Mouse (Mus musculus) liver, embryonic 13.5 days (tissue): ENCODE measurements at regions not wholly inside any gene's neighbourhood (a gene's known extent, or its start where the extent isn't known, plus 50 kb on each side); places are given as distances from the start of the nearest gene placed in this dataset.

Source experiments
- ATAC-seq: fragments of 200-750 bp; cut with Nextera tagmentation; 2 replicates; pipeline ENCODE4 v1.8.0; 2017; ENCODE audit warnings: low read depth, mild to moderate bottlenecking, moderate number of reproducible peaks, moderate library complexity
- DNase-seq: peaks from one replicate; pipeline ENCODE4 v3.0.0; 2022
- H3K27ac ChIP-seq: fragments of 300-500 bp; sonication (generic); 2 replicates; pipeline ENCODE4 v1.5.1; 2015; ENCODE audit warnings: moderate library complexity, mild to moderate bottlenecking, inconsistent platforms
- H3K27me3 ChIP-seq: fragments of 300-500 bp; sonication (generic); 2 replicates; pipeline ENCODE4 v1.6.1; 2015; ENCODE audit warnings: mild to moderate bottlenecking, inconsistent platforms
- H3K36me3 ChIP-seq: fragments of 300-500 bp; sonication (generic); 2 replicates; pipeline ENCODE4 v1.6.1; 2015; ENCODE audit warnings: mild to moderate bottlenecking, inconsistent platforms
- H3K4me1 ChIP-seq: fragments of 300-500 bp; sonication (generic); replicated peaks from 2 replicates; pipeline ENCODE4 v1.6.1; 2015; ENCODE audit warnings: inconsistent platforms
- H3K4me2 ChIP-seq: fragments of 300-500 bp; sonication (generic); 2 replicates; pipeline ENCODE4 v1.6.1; 2015; ENCODE audit warnings: inconsistent platforms, mild to moderate bottlenecking, moderate library complexity
- H3K4me3 ChIP-seq: fragments of 300-500 bp; sonication (generic); replicated peaks from 2 replicates; pipeline ENCODE4 v1.5.1; 2015; ENCODE audit warnings: mild to moderate bottlenecking, inconsistent platforms
- H3K9ac ChIP-seq: fragments of 300-500 bp; sonication (generic); 2 replicates; pipeline ENCODE4 v1.6.1; 2015; ENCODE audit warnings: mild to moderate bottlenecking, inconsistent platforms
- H3K9me3 ChIP-seq: fragments of 300-500 bp; sonication (generic); replicated peaks from 2 replicates; pipeline ENCODE4 v1.6.1; 2016; ENCODE audit warnings: inconsistent platforms
- WGBS: fragments of 180-500 bp; shearing (Covaris S2); methylation state at CpG from one replicate; pipeline ENCODE4 v1.1.7; 2015; ENCODE audit not compliant: insufficient replicate concordance; 5-methylcytosine and 5-hydroxymethylcytosine counted together

DNA sequence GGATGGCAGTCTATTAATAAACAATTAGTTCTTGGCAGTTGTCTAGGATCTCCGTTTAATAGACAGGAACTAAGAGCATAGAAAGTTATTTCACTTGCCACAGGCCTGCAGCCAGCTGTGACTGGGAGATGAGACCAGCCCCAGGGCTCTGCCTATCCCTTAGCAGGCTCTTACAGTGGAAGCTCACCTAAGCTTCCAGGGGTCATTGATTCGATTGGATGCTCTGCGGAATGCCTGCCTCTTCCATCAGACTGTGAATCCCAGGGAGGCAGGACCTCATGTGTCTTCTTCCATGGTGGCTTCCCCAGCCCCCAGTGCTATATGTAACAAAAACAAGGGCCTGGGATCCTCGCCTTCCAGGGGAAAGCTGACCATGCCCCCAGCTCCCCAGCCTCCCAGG, 376.8 kb downstream of the Ptpru start:
- H3K27me3 ChIP-seq, result no peaks in the 10 kb centered on the region
- no peaks in the 10 kb centered on the region for H3K36me3 ChIP-seq
- ATAC-seq (no peak), DNase-seq (no peak)
- no peak overlapping the region for H3K4me3 ChIP-seq
- no peak overlapping the region for H3K27ac ChIP-seq
- H3K9ac ChIP-seq, result no peak overlapping the region
- no peaks in the 10 kb centered on the region for H3K9me3 ChIP-seq
- 43% methylated on average over 4 of the region's 4 CpGs for WGBS
- no peaks in the 10 kb centered on the region for H3K4me1 ChIP-seq
- H3K4me2 ChIP-seq, result no peak overlapping the region

DNA sequence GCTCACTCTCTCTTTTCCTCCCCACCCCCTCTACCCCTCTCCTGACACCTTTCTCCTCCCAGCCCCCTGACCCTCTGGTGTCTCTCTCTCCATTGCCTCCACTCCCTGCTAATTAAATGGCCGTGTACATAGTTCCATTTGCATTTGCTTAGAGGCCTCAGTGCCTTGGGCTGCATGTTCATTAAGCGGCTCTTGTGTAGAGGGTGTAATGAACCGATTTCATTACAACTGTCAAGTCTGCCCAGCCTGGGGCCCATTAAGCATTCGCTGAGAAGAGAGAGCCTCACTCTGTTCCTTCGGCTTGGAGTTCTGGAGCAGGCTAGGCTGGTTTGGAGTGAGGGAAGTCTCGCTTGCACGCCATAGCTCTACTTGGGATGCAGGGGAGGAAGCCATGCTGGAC, 376.4 kb downstream of the Ptpru start:
- no peak overlapping the region for H3K4me2 ChIP-seq
- 55% methylated on average over 7 of the region's 7 CpGs for WGBS
- no peaks in the 10 kb centered on the region for H3K9me3 ChIP-seq
- no peaks in the 10 kb centered on the region for H3K27me3 ChIP-seq
- DNase-seq (no peak), ATAC-seq (no peak)
- H3K4me3 ChIP-seq, result no peak overlapping the region
- no peaks in the 10 kb centered on the region for H3K36me3 ChIP-seq
- H3K9ac ChIP-seq, result no peak overlapping the region
- H3K27ac ChIP-seq, result no peak overlapping the region
- no peaks in the 10 kb centered on the region for H3K4me1 ChIP-seq

- no peak for DNase-seq
- Histone ChIP-seq H3K4me2 (no peak overlapping the region), H3K4me3 (no peak overlapping the region), H3K27me3 (no peaks in the 10 kb centered on the region), H3K36me3 (no peaks in the 10 kb centered on the region), H3K9ac (no peak overlapping the region), H3K27ac (no peak overlapping the region), H3K9me3 (no peaks in the 10 kb centered on the region), H3K4me1 (no peaks in the 10 kb centered on the region)
- no peak for ATAC-seq
- WGBS, result 50% methylated on average over 6 of the region's 6 CpGs
Observed at GRCm38 (mm10) chr4:131475023-131475422, 363.1 kb downstream of the Ptpru start.

GRCm38 (mm10) chr4:131478923-131479322, 359.2 kb downstream of the Ptpru start:
- DNase-seq (no peak), ATAC-seq (no peak)
- H3K27me3 ChIP-seq, result no peaks in the 10 kb centered on the region
- no peak overlapping the region for H3K4me3 ChIP-seq
- no peaks in the 10 kb centered on the region for H3K9me3 ChIP-seq
- no peak overlapping the region for H3K9ac ChIP-seq
- H3K4me2 ChIP-seq, result no peak overlapping the region
- H3K27ac ChIP-seq, result no peak overlapping the region
- WGBS, result 54% methylated on average over 9 of the region's 9 CpGs
- H3K36me3 ChIP-seq, result no peaks in the 10 kb centered on the region
- no peaks in the 10 kb centered on the region for H3K4me1 ChIP-seq

DNA sequence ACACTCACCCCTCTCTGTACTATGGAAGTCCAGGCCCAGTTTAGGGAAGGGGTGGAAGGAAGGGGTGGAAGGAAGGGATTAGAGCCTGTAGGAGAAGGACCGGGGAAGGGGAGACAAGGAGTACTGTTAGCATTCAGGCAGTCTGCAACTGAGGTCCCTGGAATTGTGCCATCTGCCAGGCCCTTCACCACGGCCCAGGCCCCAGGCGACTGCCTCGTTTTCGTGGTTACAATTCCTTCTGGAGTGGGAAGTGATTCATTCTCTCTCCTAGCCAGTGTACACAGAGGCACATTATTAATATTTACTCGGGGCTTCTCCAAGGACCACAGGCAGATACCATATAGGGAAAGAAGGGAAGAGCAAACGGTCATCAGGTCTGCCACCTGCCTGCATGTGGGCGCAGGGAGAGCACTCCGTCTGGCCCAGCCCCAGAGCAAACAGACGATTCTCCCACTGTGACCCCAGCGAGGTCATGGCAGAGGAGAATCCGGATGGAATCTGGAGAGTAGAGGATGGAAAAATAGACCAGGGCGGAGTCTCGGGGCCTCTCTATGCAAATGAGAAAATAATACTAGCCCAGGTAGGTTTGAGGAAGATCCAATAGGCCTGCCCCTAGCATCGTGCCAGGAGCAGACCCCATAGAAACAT, 354.0 kb downstream of the Ptpru start:
- no peaks in the 10 kb centered on the region for H3K4me1 ChIP-seq
- H3K27me3 ChIP-seq, result no peaks in the 10 kb centered on the region
- H3K36me3 ChIP-seq, result no peaks in the 10 kb centered on the region
- DNase-seq, result no peak
- no peak for ATAC-seq
- H3K4me3 ChIP-seq, result no peak overlapping the region
- H3K9ac ChIP-seq, result no peak overlapping the region
- H3K9me3 ChIP-seq, result no peaks in the 10 kb centered on the region
- no peak overlapping the region for H3K27ac ChIP-seq
- 40% methylated on average over 15 of the region's 15 CpGs for WGBS
- no peak overlapping the region for H3K4me2 ChIP-seq

DNA sequence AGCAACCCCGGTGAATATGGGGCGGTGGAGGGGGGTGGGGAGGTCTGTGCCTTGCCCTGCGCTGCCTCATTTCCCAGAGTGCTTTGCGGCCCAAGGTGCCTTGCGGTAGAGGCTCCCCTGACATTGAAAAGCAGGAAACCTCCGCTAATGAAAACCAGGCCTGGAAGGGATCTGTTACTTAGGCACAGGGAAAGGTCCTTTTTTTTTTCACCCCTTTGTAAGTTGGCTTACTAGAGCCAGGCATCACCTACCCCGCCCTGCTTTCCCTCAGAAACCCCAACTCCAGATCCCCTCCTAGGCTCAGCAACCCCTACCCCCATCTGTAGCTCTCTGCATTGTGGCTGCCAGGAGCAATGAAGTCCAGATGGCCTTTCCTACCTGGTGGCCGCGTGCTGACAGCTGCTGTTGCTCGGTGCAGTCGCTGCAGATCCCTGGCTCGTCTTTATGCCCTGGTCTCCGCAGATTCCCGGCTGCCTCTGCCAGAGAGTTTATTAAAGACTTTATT, 353.4 kb downstream of the Ptpru start:
- no peak overlapping the region for H3K9ac ChIP-seq
- no peak overlapping the region for H3K4me3 ChIP-seq
- ATAC-seq, result no peak
- WGBS, result 44% methylated on average over 14 of the region's 14 CpGs
- H3K9me3 ChIP-seq, result no peaks in the 10 kb centered on the region
- no peak overlapping the region for H3K27ac ChIP-seq
- no peaks in the 10 kb centered on the region for H3K36me3 ChIP-seq
- H3K4me2 ChIP-seq, result no peak overlapping the region
- DNase-seq, result no peak
- H3K4me1 ChIP-seq, result no peaks in the 10 kb centered on the region
- no peaks in the 10 kb centered on the region for H3K27me3 ChIP-seq

DNA sequence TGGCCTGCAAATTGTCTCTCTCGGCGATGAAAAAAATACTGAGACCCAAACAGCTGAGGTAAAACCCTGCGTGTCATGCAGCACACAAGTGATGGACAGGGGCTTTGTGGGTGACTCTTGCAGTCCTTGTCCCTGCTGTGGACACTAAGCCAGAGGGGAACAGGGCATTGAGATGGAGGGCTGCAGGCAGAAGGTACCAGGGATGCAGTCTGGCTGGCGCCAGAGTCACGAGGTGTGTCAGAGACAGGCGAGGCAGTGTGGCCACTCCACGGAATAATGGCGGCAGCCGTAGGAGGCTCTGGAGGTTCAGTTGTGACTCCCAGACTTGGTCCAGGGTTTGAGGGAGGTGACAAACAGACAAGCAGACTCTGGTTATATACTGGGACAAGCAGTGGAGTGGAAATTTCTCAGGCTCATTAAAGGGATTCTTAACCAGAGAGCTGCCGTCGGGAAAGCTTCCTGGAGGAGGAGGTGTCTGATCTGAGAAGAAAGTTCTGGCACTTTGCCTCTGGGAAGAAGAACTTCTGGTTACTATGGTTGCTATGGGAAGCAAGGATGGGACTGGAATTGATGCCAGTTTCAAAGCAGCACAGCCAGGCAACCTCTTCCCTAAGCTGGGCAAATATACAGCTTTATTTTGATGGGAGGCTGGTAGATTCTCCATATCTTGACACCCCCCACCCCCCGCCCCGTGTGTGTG, 352.8 kb downstream of the Ptpru start:
- no peaks in the 10 kb centered on the region for H3K9me3 ChIP-seq
- no peaks in the 10 kb centered on the region for H3K27me3 ChIP-seq
- no peak overlapping the region for H3K9ac ChIP-seq
- no peak overlapping the region for H3K27ac ChIP-seq
- H3K4me3 ChIP-seq, result no peak overlapping the region
- no peaks in the 10 kb centered on the region for H3K36me3 ChIP-seq
- ATAC-seq, result no peak
- no peak overlapping the region for H3K4me2 ChIP-seq
- 66% methylated on average over 13 of the region's 13 CpGs for WGBS
- DNase-seq, result no peak
- H3K4me1 ChIP-seq, result no peaks in the 10 kb centered on the region

- 13% methylated on average over 4 of the region's 4 CpGs for WGBS
- DNase-seq, result peak; percentile 37
- Histone ChIP-seq H3K9ac (no peak overlapping the region), H3K27me3 (no peaks in the 10 kb centered on the region), H3K4me1 (no peaks in the 10 kb centered on the region), H3K4me3 (no peak overlapping the region), H3K27ac (no peak overlapping the region), H3K36me3 (no peaks in the 10 kb centered on the region), H3K9me3 (no peaks in the 10 kb centered on the region), H3K4me2 (no peak overlapping the region)
- no peak for ATAC-seq
Observed at GRCm38 (mm10) chr4:131486821-131487220, 351.3 kb downstream of the Ptpru start.

GRCm38 (mm10) chr4:131488246-131488645, 349.8 kb downstream of the Ptpru start:
- ATAC-seq (no peak), DNase-seq (no peak)
- Histone ChIP-seq H3K27me3 (no peaks in the 10 kb centered on the region), H3K27ac (no peak overlapping the region), H3K9ac (no peak overlapping the region), H3K4me2 (no peak overlapping the region), H3K4me3 (no peak overlapping the region), H3K36me3 (no peaks in the 10 kb centered on the region), H3K4me1 (no peaks in the 10 kb centered on the region), H3K9me3 (no peaks in the 10 kb centered on the region)
- 36% methylated on average over 6 of the region's 6 CpGs for WGBS

GRCm38 (mm10) chr4:131489056-131489455, 349.0 kb downstream of the Ptpru start:
- ATAC-seq (no peak), DNase-seq (no peak)
- no peaks in the 10 kb centered on the region for H3K36me3 ChIP-seq
- H3K27ac ChIP-seq, result no peak overlapping the region
- no peak overlapping the region for H3K4me3 ChIP-seq
- H3K4me1 ChIP-seq, result no peaks in the 10 kb centered on the region
- 22% methylated on average over 3 of the region's 3 CpGs for WGBS
- no peaks in the 10 kb centered on the region for H3K27me3 ChIP-seq
- no peak overlapping the region for H3K4me2 ChIP-seq
- no peak overlapping the region for H3K9ac ChIP-seq
- no peaks in the 10 kb centered on the region for H3K9me3 ChIP-seq

- Histone ChIP-seq H3K27ac (no peak overlapping the region), H3K36me3 (no peaks in the 10 kb centered on the region), H3K27me3 (no peaks in the 10 kb centered on the region), H3K9me3 (no peaks in the 10 kb centered on the region), H3K4me3 (no peak overlapping the region), H3K4me2 (no peak overlapping the region), H3K9ac (no peak overlapping the region), H3K4me1 (no peaks in the 10 kb centered on the region)
- DNase-seq (no peak), ATAC-seq (no peak)
- WGBS, result 40% methylated on average over 4 of the region's 4 CpGs
Observed at GRCm38 (mm10) chr4:131491960-131492359, 346.1 kb downstream of the Ptpru start.

GRCm38 (mm10) chr4:131493726-131494125, 344.4 kb downstream of the Ptpru start:
- no peak overlapping the region for H3K4me3 ChIP-seq
- H3K9me3 ChIP-seq, result no peaks in the 10 kb centered on the region
- no peak overlapping the region for H3K27ac ChIP-seq
- no peaks in the 10 kb centered on the region for H3K4me1 ChIP-seq
- 46% methylated on average over 4 of the region's 4 CpGs for WGBS
- H3K27me3 ChIP-seq, result no peaks in the 10 kb centered on the region
- no peak for DNase-seq
- no peak for ATAC-seq
- H3K36me3 ChIP-seq, result no peaks in the 10 kb centered on the region
- no peak overlapping the region for H3K4me2 ChIP-seq
- no peak overlapping the region for H3K9ac ChIP-seq
